Mouse (Mus musculus): ENCODE measurements around the gene Engase. TPM values are rescaled to one million over a fixed set of nuclear protein-coding genes. Genes with fewer than 3 reads are reported as not detected.

Gene Engase
- polyA plus RNA-seq, 1 experiment from 2014 or later: 9.4 TPM

DNA sequence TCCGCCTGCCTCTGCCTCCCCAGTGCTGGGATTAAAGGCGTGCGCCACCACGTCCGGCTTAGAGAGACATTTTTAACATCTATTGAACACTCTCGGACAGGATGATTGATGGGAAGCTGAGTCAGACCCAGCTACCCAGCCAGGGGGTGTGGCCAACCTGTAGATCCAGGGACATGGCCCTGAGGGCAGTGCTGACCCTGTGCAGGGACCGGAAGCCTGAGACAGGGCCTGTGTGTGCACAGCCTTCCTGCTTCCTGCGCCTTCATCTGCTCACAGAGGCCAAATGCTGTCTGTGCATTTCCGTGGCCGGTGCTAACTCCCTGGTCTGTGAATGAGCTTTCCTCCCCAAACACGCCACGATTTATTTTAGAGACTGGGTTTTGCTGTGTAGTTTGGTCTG, 3.1 kb downstream of the Engase start:
- ATAC-seq (ENCODE audit: insufficient number of reproducible peaks, insufficient read depth, low FRiP score, low TSS enrichment, low read depth): no peak

GRCm38 (mm10) chr11:118481231-118481630, 4.6 kb downstream of the Engase start:
- Histone ChIP-seq H3K4me2 (no peak overlapping the region), H3K4me3 (replicated peaks) (no peak overlapping the region), H3K4me1 (replicated peaks) (peaks cover 8% of the 10 kb centered on the region), H3K27ac (no peak overlapping the region), H3K9ac (replicated peaks) (no peak overlapping the region), H3K9me3 (no peaks in the 10 kb centered on the region), H3K36me3 (peaks cover 49% of the 10 kb centered on the region), H3K27me3 (no peaks in the 10 kb centered on the region)
- no peak for ATAC-seq (ENCODE audit: insufficient number of reproducible peaks, insufficient read depth, low FRiP score, low TSS enrichment, low read depth)
- 93% methylated on average over 11 of the region's 11 CpGs for WGBS

More for the DNA sequence above, 3.1 kb downstream of the Engase start:
- Histone ChIP-seq H3K9me3 (no peaks in the 10 kb centered on the region), H3K36me3 (peaks cover 37% of the 10 kb centered on the region), H3K9ac (replicated peaks) (no peak overlapping the region), H3K27ac (no peak overlapping the region), H3K27me3 (no peaks in the 10 kb centered on the region), H3K4me1 (replicated peaks) (peaks cover 21% of the 10 kb centered on the region), H3K4me2 (no peak overlapping the region), H3K4me3 (replicated peaks) (no peak overlapping the region)
- 84% methylated on average over 12 of the region's 12 CpGs for WGBS

GRCm38 (mm10) chr11:118481751-118482150, 5.1 kb downstream of the Engase start:
- H3K4me3 ChIP-seq (replicated peaks): no peak overlapping the region
- no peaks in the 10 kb centered on the region for H3K9me3 ChIP-seq
- 82% methylated on average over 14 of the region's 14 CpGs for WGBS
- H3K36me3 ChIP-seq: peaks cover 54% of the 10 kb centered on the region
- no peak overlapping the region for H3K4me2 ChIP-seq
- H3K27me3 ChIP-seq: no peaks in the 10 kb centered on the region
- no peak overlapping the region; the same call in 1 of the 2 replicates for H3K9ac ChIP-seq (replicated peaks)
- H3K27ac ChIP-seq: no peak overlapping the region
- ATAC-seq (ENCODE audit: insufficient number of reproducible peaks, insufficient read depth, low FRiP score, low TSS enrichment, low read depth): no peak
- peaks cover 8% of the 10 kb centered on the region for H3K4me1 ChIP-seq (replicated peaks)

DNA sequence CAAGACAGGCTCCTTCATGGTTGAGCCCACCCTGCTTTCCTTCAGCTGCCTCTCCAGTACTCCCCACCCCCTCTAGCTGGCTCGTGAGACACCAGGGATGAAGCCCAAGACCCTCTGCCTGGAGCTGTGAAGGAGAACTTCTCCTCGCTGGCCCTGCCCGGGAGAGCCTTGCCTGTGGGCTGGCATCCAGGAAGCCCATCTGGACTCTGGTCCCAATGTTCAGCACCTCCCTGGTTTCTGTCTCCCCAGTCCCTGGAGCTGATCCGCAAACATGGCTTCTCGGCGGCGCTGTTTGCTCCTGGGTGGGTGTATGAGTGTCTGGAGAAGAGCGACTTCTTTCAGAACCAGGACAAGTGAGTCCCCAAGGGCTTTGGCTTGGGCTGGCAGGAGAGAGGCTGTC, 7.5 kb downstream of the Engase start:
- Histone ChIP-seq H3K4me2 (no peak overlapping the region), H3K36me3 (peaks cover 64% of the 10 kb centered on the region), H3K9ac (replicated peaks) (no peak overlapping the region), H3K9me3 (no peaks in the 10 kb centered on the region), H3K27ac (no peak overlapping the region), H3K4me1 (replicated peaks) (peaks cover 9% of the 10 kb centered on the region), H3K4me3 (replicated peaks) (no peak overlapping the region), H3K27me3 (peaks cover 3% of the 10 kb centered on the region)
- WGBS: 80% methylated on average over 8 of the region's 8 CpGs
- ATAC-seq (ENCODE audit: insufficient number of reproducible peaks, insufficient read depth, low FRiP score, low TSS enrichment, low read depth): no peak

GRCm38 (mm10) chr11:118485338-118485737, 8.7 kb downstream of the Engase start:
- ATAC-seq (ENCODE audit: insufficient number of reproducible peaks, insufficient read depth, low FRiP score, low TSS enrichment, low read depth): no peak
- H3K36me3 ChIP-seq: peaks cover 55% of the 10 kb centered on the region
- WGBS: 42% methylated on average over 11 of the region's 11 CpGs

DNA sequence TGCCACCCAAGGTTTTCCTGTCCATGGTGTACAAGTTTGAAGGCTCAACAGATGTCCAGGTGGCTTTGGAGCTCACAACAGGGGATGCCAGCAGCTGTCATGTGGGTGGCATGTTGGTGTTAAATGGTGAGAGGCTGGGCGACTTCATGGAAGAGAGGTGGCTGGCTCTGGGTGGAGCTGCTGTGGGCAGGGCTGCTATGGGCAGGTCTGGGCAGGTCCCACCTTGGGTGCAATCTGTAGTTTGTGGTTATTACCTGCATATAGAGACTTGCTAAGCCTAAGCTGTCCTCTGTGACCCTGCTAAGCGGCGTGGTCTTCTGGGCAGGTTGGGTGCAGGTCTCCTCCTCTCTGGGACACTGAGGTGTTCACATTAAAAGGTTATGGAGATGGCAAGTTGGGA, 9.2 kb downstream of the Engase start:
- no peak overlapping the region for H3K27ac ChIP-seq
- ATAC-seq (ENCODE audit: insufficient number of reproducible peaks, insufficient read depth, low FRiP score, low TSS enrichment, low read depth): no peak
- peaks cover 55% of the 10 kb centered on the region for H3K36me3 ChIP-seq
- H3K9me3 ChIP-seq: no peaks in the 10 kb centered on the region
- peaks cover 13% of the 10 kb centered on the region for H3K27me3 ChIP-seq
- H3K4me1 ChIP-seq (replicated peaks): peaks cover 18% of the 10 kb centered on the region
- H3K9ac ChIP-seq (replicated peaks): no peak overlapping the region
- 82% methylated on average over 3 of the region's 3 CpGs for WGBS
- no peak overlapping the region for H3K4me3 ChIP-seq (replicated peaks)
- no peak overlapping the region for H3K4me2 ChIP-seq

More at GRCm38 (mm10) chr11:118485338-118485737, 8.7 kb downstream of the Engase start:
- Histone ChIP-seq H3K9me3 (no peaks in the 10 kb centered on the region), H3K4me1 (replicated peaks) (peaks cover 14% of the 10 kb centered on the region), H3K27ac (no peak overlapping the region), H3K27me3 (peaks cover 8% of the 10 kb centered on the region), H3K4me2 (no peak overlapping the region), H3K4me3 (replicated peaks) (no peak overlapping the region), H3K9ac (replicated peaks) (no peak overlapping the region)

DNA sequence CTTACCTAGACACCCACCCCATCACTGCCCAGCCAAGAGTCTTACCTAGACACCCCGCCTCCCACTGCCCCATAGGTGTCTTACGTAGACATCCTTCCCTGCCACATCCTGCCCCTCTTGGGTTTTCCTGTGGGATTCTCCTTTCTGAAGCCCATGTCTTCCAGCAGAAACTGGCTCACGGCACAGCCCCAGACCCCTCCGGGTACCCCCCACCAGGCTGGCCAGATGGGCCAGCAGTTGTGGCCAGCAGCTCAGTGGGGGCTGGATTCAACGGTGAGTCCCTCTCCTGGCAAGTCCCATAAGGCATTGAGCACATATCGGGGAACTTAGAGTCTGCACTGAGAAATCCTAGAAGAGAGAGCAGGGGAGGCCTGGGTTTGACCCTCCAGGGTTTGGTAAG, 9.7 kb downstream of the Engase start:
- H3K27me3 ChIP-seq: peaks cover 16% of the 10 kb centered on the region
- peaks cover 19% of the 10 kb centered on the region for H3K4me1 ChIP-seq (replicated peaks)
- no peaks in the 10 kb centered on the region for H3K9me3 ChIP-seq
- H3K27ac ChIP-seq: no peak overlapping the region
- no peak overlapping the region for H3K4me3 ChIP-seq (replicated peaks)
- WGBS: 86% methylated on average over 6 of the region's 6 CpGs
- H3K9ac ChIP-seq (replicated peaks): no peak overlapping the region
- peaks cover 55% of the 10 kb centered on the region for H3K36me3 ChIP-seq
- H3K4me2 ChIP-seq: no peak overlapping the region
- ATAC-seq (ENCODE audit: insufficient number of reproducible peaks, insufficient read depth, low FRiP score, low TSS enrichment, low read depth): no peak

DNA sequence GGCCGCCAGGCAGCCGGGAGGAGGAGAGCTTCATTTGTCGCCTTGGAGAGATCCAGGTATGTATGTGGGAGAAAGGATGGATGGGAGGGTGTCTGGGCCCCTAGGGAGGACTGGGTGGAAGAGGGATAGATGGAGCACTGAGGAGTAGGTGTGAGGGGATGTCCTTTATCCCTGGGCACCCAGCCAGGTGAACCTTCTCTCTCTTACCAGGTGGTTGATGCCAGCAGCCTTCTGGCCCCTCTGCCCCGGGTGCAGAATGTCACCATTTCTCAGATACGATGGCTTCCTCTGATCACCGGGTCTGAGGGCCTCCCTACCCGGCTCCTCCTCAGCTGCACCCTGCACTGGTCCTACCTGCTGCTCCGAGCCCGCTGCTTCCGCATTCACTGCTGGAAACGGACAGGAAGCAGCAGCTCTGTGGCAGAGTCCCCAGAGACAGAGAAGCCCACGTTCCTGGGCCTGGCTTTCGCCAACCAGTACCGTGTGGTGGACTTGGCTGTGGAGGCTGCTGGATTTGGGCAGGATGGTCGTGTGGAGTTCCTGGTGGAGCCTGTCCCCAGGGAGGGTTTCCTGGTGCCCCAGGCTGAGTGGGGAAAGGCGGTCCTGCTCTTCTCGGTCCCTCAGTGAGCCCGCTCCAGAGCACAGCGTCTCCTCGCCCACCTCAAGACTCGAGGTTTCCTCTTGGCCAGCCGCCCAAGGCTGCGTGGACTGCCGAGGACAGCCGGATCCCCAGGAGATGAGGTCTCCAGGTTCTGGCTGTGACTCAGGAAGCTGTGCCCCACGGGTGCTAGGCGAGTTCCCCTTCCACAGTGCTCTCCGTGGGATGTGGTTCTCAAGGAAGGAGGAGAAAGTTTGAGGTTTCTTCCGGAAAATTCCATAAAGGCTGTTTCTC, 10.5 kb downstream of the Engase start:
- Histone ChIP-seq H3K27ac (no peak overlapping the region), H3K9me3 (no peaks in the 10 kb centered on the region), H3K9ac (replicated peaks) (no peak overlapping the region), H3K27me3 (peaks cover 20% of the 10 kb centered on the region), H3K4me2 (no peak overlapping the region), H3K4me3 (replicated peaks) (no peak overlapping the region), H3K36me3 (peaks cover 49% of the 10 kb centered on the region), H3K4me1 (replicated peaks) (peaks cover 22% of the 10 kb centered on the region)
- ATAC-seq (ENCODE audit: insufficient number of reproducible peaks, insufficient read depth, low FRiP score, low TSS enrichment, low read depth): no peak
- WGBS: 88% methylated on average over 29 of the region's 29 CpGs

GRCm38 (mm10) chr11:118488191-118488906, 11.7 kb downstream of the Engase start:
- Histone ChIP-seq H3K27ac (peak overlapping the region; percentile 41; the same call in 1 of the 2 replicates), H3K4me2 (no peak overlapping the region), H3K9ac (replicated peaks) (no peak overlapping the region), H3K36me3 (peaks cover 38% of the 10 kb centered on the region), H3K4me1 (replicated peaks) (peaks cover 29% of the 10 kb centered on the region), H3K4me3 (replicated peaks) (no peak overlapping the region), H3K27me3 (peaks cover 20% of the 10 kb centered on the region), H3K9me3 (no peaks in the 10 kb centered on the region)
- 67% methylated on average over 8 of the region's 8 CpGs for WGBS
- no peak for ATAC-seq (ENCODE audit: insufficient number of reproducible peaks, insufficient read depth, low FRiP score, low TSS enrichment, low read depth)

- Histone ChIP-seq H3K9me3 (no peaks in the 10 kb centered on the region), H3K4me1 (replicated peaks) (peaks cover 29% of the 10 kb centered on the region), H3K27me3 (peaks cover 20% of the 10 kb centered on the region), H3K4me3 (replicated peaks) (no peak overlapping the region), H3K4me2 (0 out of 2 replicates have a peak overlapping the region, but pooled peaks have one; percentile 8), H3K9ac (replicated peaks) (no peak overlapping the region), H3K27ac (peak overlapping the region; percentile 41; the same call in 1 of the 2 replicates), H3K36me3 (peaks cover 36% of the 10 kb centered on the region)
- no peak for ATAC-seq (ENCODE audit: insufficient number of reproducible peaks, insufficient read depth, low FRiP score, low TSS enrichment, low read depth)
- 46% methylated on average over 12 of the region's 12 CpGs for whole genome bisulfite sequencing
Observed at GRCm38 (mm10) chr11:118488907-118489270, 12.3 kb downstream of the Engase start.

DNA sequence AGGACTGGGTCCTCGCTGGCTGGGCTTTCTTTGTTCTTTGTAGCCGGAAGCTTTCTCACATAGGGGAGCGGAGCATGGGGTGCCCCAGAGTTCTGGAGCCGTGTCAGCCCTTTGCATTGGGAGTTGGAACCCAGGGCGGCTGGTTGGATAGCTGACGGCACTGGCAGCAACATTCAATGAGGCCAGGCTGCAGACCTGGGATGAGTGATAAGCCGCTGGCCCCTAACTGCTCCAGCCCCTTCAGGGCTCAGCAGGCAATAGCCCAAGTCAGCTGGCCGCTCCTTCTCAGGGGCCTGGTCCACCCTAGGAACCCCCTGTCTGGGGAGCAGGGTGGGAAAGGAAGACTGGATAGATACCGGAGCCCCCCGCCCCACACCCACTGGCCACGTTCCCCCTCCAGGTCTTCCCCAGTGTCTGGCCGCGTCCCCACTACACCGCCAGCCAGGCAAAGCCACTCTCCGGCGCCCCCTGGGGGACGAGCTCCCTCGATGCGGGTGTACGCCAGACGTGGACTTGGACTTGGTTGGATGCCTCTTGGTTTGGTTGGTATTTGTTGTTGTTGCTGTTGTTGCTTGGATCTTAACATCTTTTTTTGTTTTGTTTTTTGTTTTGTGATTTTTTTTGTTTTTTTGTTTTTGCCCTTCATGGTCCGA, 14.1 kb downstream of the Engase start:
- peaks cover 20% of the 10 kb centered on the region; the same call in 1 of the 2 replicates for H3K36me3 ChIP-seq
- H3K4me3 ChIP-seq (replicated peaks): no peak overlapping the region
- H3K27me3 ChIP-seq: peaks cover 20% of the 10 kb centered on the region
- no peak for ATAC-seq (ENCODE audit: insufficient number of reproducible peaks, insufficient read depth, low FRiP score, low TSS enrichment, low read depth)
- no peak overlapping the region for H3K9ac ChIP-seq (replicated peaks)
- H3K4me1 ChIP-seq (replicated peaks): peaks cover 39% of the 10 kb centered on the region
- H3K4me2 ChIP-seq: peak overlapping the region; percentile 40
- 21% methylated on average over 22 of the region's 22 CpGs for WGBS
- no peak overlapping the region for H3K27ac ChIP-seq
- H3K9me3 ChIP-seq: no peaks in the 10 kb centered on the region

Data from limb, embryonic 12.5 days (tissue).